Mouse (Mus musculus) ES-E14 (cell line): ENCODE measurements around the gene Fem1b.

Experiments used
- CHD2 ChIP-seq: IDR thresholded peaks from 2 replicates; pipeline ENCODE4 v1.6.1; 2014; ENCODE audit warnings: mild to moderate bottlenecking, low read depth, low read length, inconsistent platforms
- HCFC1 ChIP-seq: IDR thresholded peaks from 2 replicates; pipeline ENCODE4 v1.6.1; 2012; ENCODE audit warnings: low read length, inconsistent platforms, borderline replicate concordance; ENCODE audit not compliant: insufficient read depth
- ZNF384 ChIP-seq: IDR thresholded peaks from 2 replicates; pipeline ENCODE4 v1.6.1; 2012; ENCODE audit warnings: low read depth, low read length, inconsistent platforms

DNA sequence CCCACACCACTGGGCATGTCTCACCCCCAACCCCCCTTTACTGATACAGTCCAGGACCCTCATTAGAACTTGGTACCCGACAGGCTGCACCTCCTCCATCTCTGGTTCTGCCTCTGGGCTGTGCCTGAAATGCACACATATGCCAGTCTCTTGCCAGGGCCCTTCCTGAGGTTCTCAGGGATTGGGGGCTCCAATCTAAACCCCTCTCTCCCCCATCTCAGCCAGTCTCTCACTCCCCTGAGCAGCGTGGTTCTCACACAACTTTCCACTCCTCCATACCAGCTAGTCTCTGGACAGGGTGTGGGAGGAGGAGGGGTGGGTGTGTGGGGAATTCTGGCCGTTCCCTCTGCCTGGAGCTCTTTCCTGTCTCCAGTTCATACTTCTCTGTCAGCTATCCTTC lies 25.9 kb upstream of the Fem1b start:
- TF ChIP-seq ZNF384 (no peak), CHD2 (no peak), HCFC1 (no peak)
